Mouse (Mus musculus) liver, embryonic 14.5 days (tissue): ENCODE measurements around the gene Cep126. TPM values are rescaled to one million over a fixed set of nuclear protein-coding genes. Genes with fewer than 3 reads are reported as not detected.
A peak's percentile ranks its signal among the peaks of the same experiment; 100 is the strongest.

Experiments used
- ATAC-seq: fragments of 200-750 bp; cut with Nextera tagmentation; 2 replicates; pipeline ENCODE4 v1.8.0; 2017; ENCODE audit warnings: moderate number of reproducible peaks, mild to moderate bottlenecking, moderate library complexity; ENCODE audit not compliant: insufficient read depth
- DNase-seq, 3 experiments: peaks; one replicate each; pipeline ENCODE4 v3.0.0-alpha.2; 2012 to 2013; ENCODE audit warnings: low read depth in 3 of 3, low spot score in 3 of 3
- H3K27ac ChIP-seq: fragments of 300-500 bp; sonication (generic); 2 replicates; pipeline ENCODE4 v1.5.1; 2014; ENCODE audit warnings: moderate library complexity, mild to moderate bottlenecking, control low read depth, inconsistent platforms
- H3K27me3 ChIP-seq: fragments of 300-500 bp; sonication (generic); 2 replicates; pipeline ENCODE4 v1.6.1; 2014; ENCODE audit warnings: mild to moderate bottlenecking, low read length, moderate library complexity; ENCODE audit not compliant: control insufficient read depth, insufficient read depth
- H3K36me3 ChIP-seq: fragments of 300-500 bp; sonication (generic); replicated peaks from 2 replicates; pipeline ENCODE4 v1.6.1; 2014; ENCODE audit warnings: low read depth; ENCODE audit not compliant: control insufficient read depth, insufficient read depth
- H3K4me1 ChIP-seq, 2 experiments: fragments of 200-500 bp in 1 of 2; fragments of 300-500 bp in 1 of 2; sonication (generic) in 1 of 2; replicated peaks; 2 replicates each; pipeline ENCODE4 v1.6.1; 2012 to 2014; ENCODE audit warnings: antibody characterized with exemption in 1 of 2, inconsistent platforms in 1 of 2, low read length in 1 of 2; ENCODE audit not compliant: control insufficient read depth in 2 of 2, insufficient read depth in 2 of 2
- H3K4me2 ChIP-seq: fragments of 300-500 bp; sonication (generic); 2 replicates; pipeline ENCODE4 v1.6.1; 2014; ENCODE audit warnings: low read depth, mild to moderate bottlenecking, control low read depth, moderate library complexity
- H3K4me3 ChIP-seq, 2 experiments: fragments of 200-500 bp in 1 of 2; fragments of 300-500 bp in 1 of 2; sonication (generic) in 1 of 2; 2 replicates each; pipeline ENCODE4 v1.5.1; 2012 to 2014; ENCODE audit warnings: low read depth in 2 of 2, low read length in 2 of 2, mild to moderate bottlenecking in 2 of 2, control low read depth in 1 of 2, inconsistent platforms in 1 of 2, moderate library complexity in 1 of 2; ENCODE audit not compliant: insufficient read depth in 1 of 2
- H3K9ac ChIP-seq: fragments of 300-500 bp; sonication (generic); replicated peaks from 2 replicates; pipeline ENCODE4 v1.6.1; 2014; ENCODE audit warnings: mild to moderate bottlenecking, control low read depth, moderate library complexity
- H3K9me3 ChIP-seq: fragments of 300-500 bp; sonication (generic); 2 replicates; pipeline ENCODE4 v1.6.1; 2016; ENCODE audit warnings: low read length, mixed read lengths; ENCODE audit not compliant: control insufficient read depth
- CTCF ChIP-seq: IDR thresholded peaks from 2 replicates; pipeline ENCODE4 v1.5.1; 2016; ENCODE audit warnings: antibody characterized with exemption, low read depth, control low read depth
- EP300 ChIP-seq: IDR thresholded peaks from 2 replicates; pipeline ENCODE4 v1.6.1; 2016; ENCODE audit warnings: antibody characterized with exemption, low read depth
- WGBS: fragments of 180-500 bp; shearing (Covaris S2); extraction: QIAGEN DNeasy Blood & Tissue Kit; methylation state at CpG from one replicate; pipeline ENCODE4 v1.1.7; 2014; ENCODE audit not compliant: insufficient replicate concordance; 5-methylcytosine and 5-hydroxymethylcytosine counted together
- polyA plus RNA-seq, 2 experiments: library from polyadenylated mRNA; depleted of rRNA in 1 of 2; stranded (reverse) in 1 of 2; unstranded in 1 of 2; fragments of >200 nt; fragmentation: Nextera tagmentation in 1 of 2; extraction: Ambion mirVana in 1 of 2; gene quantifications; 2 replicates each; pipeline versions ENCODE4 v1.2.1 to v1.2.3; 2012 to 2014

Cep126 gene
- polyA plus RNA-seq, 2 experiments, result 0.19 to 0.27 TPM

- Histone ChIP-seq H3K4me1 (no peaks in the 10 kb centered on the region), H3K9me3 (no peaks in the 10 kb centered on the region), H3K4me2 (no peak overlapping the region), H3K27ac (no peak overlapping the region), H3K9ac (no peak overlapping the region), H3K27me3 (no peaks in the 10 kb centered on the region), H3K36me3 (no peaks in the 10 kb centered on the region), H3K4me3 (no peak overlapping the region)
- no peak for DNase-seq
- ATAC-seq, result no peak
- TF ChIP-seq EP300, result no peak
- no peak for TF ChIP-seq CTCF
- 50% methylated on average over 5 of the region's 5 CpGs for WGBS
Measured at GRCm38 (mm10) chr9:8078882-8079281, 55.2 kb downstream of the Cep126 start.

- no peak overlapping the region for H3K9ac ChIP-seq
- H3K27ac ChIP-seq, result no peak overlapping the region
- H3K4me1 ChIP-seq, result no peaks in the 10 kb centered on the region
- no peak for ATAC-seq
- H3K4me3 ChIP-seq, result no peak overlapping the region
- H3K9me3 ChIP-seq, result no peaks in the 10 kb centered on the region
- no peaks in the 10 kb centered on the region for H3K27me3 ChIP-seq
- no peaks in the 10 kb centered on the region for H3K36me3 ChIP-seq
- TF ChIP-seq EP300 (no peak), CTCF (peak; percentile 22; the same call in 1 of the 2 replicates)
- no peak overlapping the region for H3K4me2 ChIP-seq
- DNase-seq, result no peak
Measured at GRCm38 (mm10) chr9:8074345-8074744, 59.7 kb downstream of the Cep126 start.

GRCm38 (mm10) chr9:8073203-8073755 is 60.8 kb downstream of the Cep126 start:
- TF ChIP-seq CTCF (no peak), EP300 (no peak)
- no peak for ATAC-seq
- H3K36me3 ChIP-seq, result no peaks in the 10 kb centered on the region

GRCm38 (mm10) chr9:8059636-8060035 is 74.5 kb downstream of the Cep126 start:
- Histone ChIP-seq H3K27me3 (no peaks in the 10 kb centered on the region), H3K4me3 (no peak overlapping the region), H3K4me1 (no peaks in the 10 kb centered on the region), H3K36me3 (no peaks in the 10 kb centered on the region), H3K4me2 (no peak overlapping the region), H3K27ac (no peak overlapping the region), H3K9ac (no peak overlapping the region), H3K9me3 (no peaks in the 10 kb centered on the region)
- DNase-seq, result no peak
- TF ChIP-seq EP300 (no peak), CTCF (no peak)
- ATAC-seq, result no peak
- WGBS, result 43% methylated on average over 3 of the region's 3 CpGs

More at GRCm38 (mm10) chr9:8073203-8073755, 60.8 kb downstream of the Cep126 start:
- Histone ChIP-seq H3K9me3 (no peaks in the 10 kb centered on the region), H3K4me1 (no peaks in the 10 kb centered on the region), H3K4me2 (no peak overlapping the region), H3K27ac (no peak overlapping the region), H3K9ac (no peak overlapping the region), H3K27me3 (no peaks in the 10 kb centered on the region), H3K4me3 (no peak overlapping the region)
- WGBS, result 72% methylated on average over 3 of the region's 3 CpGs
- no peak for DNase-seq

- no peak overlapping the region for H3K4me3 ChIP-seq
- no peak overlapping the region for H3K4me2 ChIP-seq
- H3K27me3 ChIP-seq, result no peaks in the 10 kb centered on the region
- no peaks in the 10 kb centered on the region for H3K36me3 ChIP-seq
- DNase-seq (no peak), ATAC-seq (no peak)
- H3K4me1 ChIP-seq, result no peaks in the 10 kb centered on the region
- TF ChIP-seq EP300 (no peak), CTCF (no peak)
- 6% methylated on average over 1 of the region's 1 CpGs for WGBS
- H3K9ac ChIP-seq, result no peak overlapping the region
- no peak overlapping the region for H3K27ac ChIP-seq
- no peaks in the 10 kb centered on the region for H3K9me3 ChIP-seq
Measured at GRCm38 (mm10) chr9:8054831-8055230, 79.3 kb downstream of the Cep126 start.
